Mouse (Mus musculus) lung, adult 2 months (tissue): ENCODE measurements around the gene Slc37a4.

Experiments
- CTCF ChIP-seq: fragments of 200-500 bp; IDR thresholded peaks from 2 replicates; pipeline ENCODE4 v1.5.1; 2011; ENCODE audit warnings: mild to moderate bottlenecking, low read length, control low read depth; ENCODE audit not compliant: insufficient read depth
- POLR2A ChIP-seq: fragments of 200-500 bp; IDR thresholded peaks from 2 replicates; pipeline ENCODE4 v1.6.1; 2011; ENCODE audit warnings: low read depth, mild to moderate bottlenecking, control low read depth, low read length, borderline replicate concordance; ENCODE audit errors: extremely low read depth

DNA sequence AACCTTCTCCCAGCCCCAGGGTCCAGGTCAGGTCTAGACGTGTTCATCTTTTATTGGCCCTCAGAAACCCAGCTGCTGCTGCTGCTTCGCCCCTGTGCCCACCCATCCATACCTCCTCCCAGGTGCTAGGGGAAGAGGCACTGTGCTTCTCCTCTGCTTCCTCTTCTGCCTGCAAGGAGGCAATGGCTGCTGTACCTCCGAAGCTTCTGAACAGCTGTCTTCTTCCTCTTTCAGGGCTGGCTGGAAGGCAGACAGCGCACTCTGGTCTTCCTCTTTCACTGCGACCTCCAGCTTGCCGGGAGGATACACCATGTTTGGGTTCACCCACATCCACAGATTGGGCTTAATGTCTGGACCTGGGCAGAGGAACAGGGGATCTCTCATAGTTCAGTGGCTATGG, 39.1 kb downstream of the Slc37a4 start:
- TF ChIP-seq POLR2A (no peak), CTCF (no peak)
